ENCODE assay signal across 27 mouse cellular contexts in genomic region chr13:96748109-96748845, GRCm38 (mm10). TPM values are rescaled to one million over a fixed set of nuclear protein-coding genes. Genes with fewer than 3 reads are reported as not detected.
A peak's percentile ranks its signal among the peaks of the same experiment; 100 is the strongest.
DNase-seq lines count a peak whose midpoint lies in the region; ATAC-seq lines count a peak whose summit lies in the region.
"Had no signal": no experiment of that assay in that cellular context is flagged by ENCODE, and none has a peak within 500 bp of the region (broad histone marks: within the 10 kb centered on the region; RNA-seq: fewer than 3 reads in every experiment).

TSS of gene Ankrd31 (plus strand) at chr13:96748272.

- no peaks in the 10 kb centered on the region for H3K9me3 ChIP-seq in liver, embryonic 13.5 days (replicated peaks)
- no peaks in the 10 kb centered on the region for H3K9me3 ChIP-seq in liver, embryonic 11.5 days (ENCODE audit: control insufficient read depth, low read length)
- H3K9me3 ChIP-seq: embryonic facial prominence, embryonic 15.5 days; forebrain, embryonic 15.5 days; heart, embryonic 10.5 days; hindbrain, embryonic 13.5 days had no signal

- H3K9ac ChIP-seq in liver, embryonic 13.5 days = no peak within 1 kb of the TSS
- H3K9ac ChIP-seq in liver, embryonic 11.5 days (ENCODE audit: low read depth, low read length) = no peak within 1 kb of the TSS
- H3K9ac ChIP-seq: embryonic facial prominence, embryonic 15.5 days; forebrain, embryonic 15.5 days; hindbrain, embryonic 13.5 days had no signal

- 0 out of 2 replicates have a peak, but pooled peaks have one; percentile 18 for ATAC-seq in liver, embryonic 13.5 days (ENCODE audit: low read depth)
- no peak for ATAC-seq in liver, embryonic 11.5 days (replicated peaks; ENCODE audit: low FRiP score)
- ATAC-seq: forebrain, embryonic 15.5 days; Patski had no signal

- H3K4me2 ChIP-seq in liver, embryonic 13.5 days = no peak within 1 kb of the TSS
- no peak within 1 kb of the TSS for H3K4me2 ChIP-seq in liver, embryonic 11.5 days
- H3K4me2 ChIP-seq: embryonic facial prominence, embryonic 15.5 days; forebrain, embryonic 15.5 days; hindbrain, embryonic 13.5 days had no signal

- no peak within 1 kb of the TSS for H3K4me3 ChIP-seq in liver, embryonic 13.5 days (replicated peaks)
- H3K4me3 ChIP-seq in liver, embryonic 11.5 days (ENCODE audit: low read depth, low read length) = no peak within 1 kb of the TSS
- H3K4me3 ChIP-seq: embryonic facial prominence, embryonic 15.5 days; erythroblast, embryonic 14.5 days; forebrain, embryonic 15.5 days; heart, embryonic 10.5 days; hindbrain, embryonic 13.5 days had no signal

- intact Hi-C loops in left cerebral cortex, postnatal 4 days (cut with DNase I) = no loop called here

- H3K36me3 ChIP-seq in liver, embryonic 13.5 days = no peaks in the 10 kb centered on the region
- no peaks in the 10 kb centered on the region for H3K36me3 ChIP-seq in liver, embryonic 11.5 days (ENCODE audit: control insufficient read depth, insufficient read depth, low read length)
- H3K36me3 ChIP-seq: embryonic facial prominence, embryonic 15.5 days; forebrain, embryonic 15.5 days; heart, embryonic 10.5 days; hindbrain, embryonic 13.5 days had no signal

- H3K4me1 ChIP-seq in liver, embryonic 13.5 days (replicated peaks) = no peaks in the 10 kb centered on the region
- no peaks in the 10 kb centered on the region for H3K4me1 ChIP-seq in liver, embryonic 11.5 days (replicated peaks; ENCODE audit: control insufficient read depth, insufficient read depth, low read length)
- H3K4me1 ChIP-seq: embryonic facial prominence, embryonic 15.5 days; forebrain, embryonic 15.5 days; heart, embryonic 10.5 days had no signal

- no peaks in the 10 kb centered on the region for H3K27me3 ChIP-seq in liver, embryonic 13.5 days
- H3K27me3 ChIP-seq in liver, embryonic 11.5 days (replicated peaks; ENCODE audit: control insufficient read depth, insufficient read depth, low read length) = no peaks in the 10 kb centered on the region
- H3K27me3 ChIP-seq: CH12.LX; embryonic facial prominence, embryonic 15.5 days; forebrain, embryonic 15.5 days; hindbrain, embryonic 13.5 days had no signal

- WGBS in liver, embryonic 13.5 days (ENCODE audit: insufficient replicate concordance) = 77% methylated on average over 42 of the region's 42 CpGs
- 80% methylated on average over 41 of the region's 42 CpGs for WGBS in liver, embryonic 11.5 days

- H3K27ac ChIP-seq in liver, embryonic 13.5 days = no peak within 1 kb of the TSS
- no peak within 1 kb of the TSS for H3K27ac ChIP-seq in liver, embryonic 11.5 days (ENCODE audit: low read depth, low read length)
- H3K27ac ChIP-seq: embryonic facial prominence, embryonic 15.5 days; forebrain, embryonic 15.5 days; heart, embryonic 10.5 days; hindbrain, embryonic 13.5 days had no signal

- DNase-seq in liver, embryonic 13.5 days = no peak
- DNase-seq in liver, embryonic 11.5 days (ENCODE audit: low spot score) = no peak
- peak; percentile 63 for DNase-seq in R1 (ENCODE audit: low read depth, low spot score)
- peak; percentile 66 for DNase-seq in testis, postnatal 10 days (ENCODE audit: low spot score)
- DNase-seq in left cerebral cortex, postnatal 4 days = no peak
- no peak for DNase-seq in layer of hippocampus, adult 9-11 months
- DNase-seq: adrenal gland, postnatal 10 days; cerebellum, adult 11 months; cerebellum, adult 8-10 months; cerebellum, postnatal 14 days; embryo, embryonic 11 days; gastrocnemius, postnatal 36 days; heart, adult 18-20 months; heart, postnatal 10 days had no signal

RNA-seq across cellular contexts. Expression of gene Ankrd31, which starts in this region (rescaled TPM):
- 0.12 TPM in 1 of 2 replicates, not detected in the other for polyA plus RNA-seq in liver, embryonic 13.5 days (2015; fragmentation: Nextera tagmentation; extraction: Ambion mirVana)
- not detected in 2 replicates for polyA plus RNA-seq in liver, embryonic 11.5 days (2014; fragmentation: Nextera tagmentation; extraction: Ambion mirVana)
- total RNA-seq in left cerebral cortex, postnatal 4 days (2021) = under 1 TPM; 0.24 to 0.46 TPM
- total RNA-seq: adrenal gland, postnatal 10 days; CH12.LX; common myeloid progenitor, adult 5-6 weeks; gastrocnemius, adult 8-10 months; gastrocnemius, postnatal 36 days; heart, adult 18-20 months; heart, postnatal 10 days; hematopoietic stem cell, adult 5-6 weeks had no signal
- polyA plus RNA-seq: embryonic facial prominence, embryonic 11.5 days; embryonic facial prominence, embryonic 15.5 days; forebrain, embryonic 11.5 days; forebrain, embryonic 15.5 days; heart, embryonic 10.5 days; heart, embryonic 14.5 days; hindbrain, embryonic 13.5 days; Patski had no signal

Comparison
In these comparisons a context has a peak if more than half of its experiments do, and no peak if none do; other contexts are left out.
1. Peak in ATAC-seq in liver, embryonic 13.5 days; RNA of the gene not detected or under 1 TPM.
2. DNase-seq: peak in R1 (single experiment) and testis, postnatal 10 days (single experiment); none in liver, embryonic 13.5 days (single experiment), liver, embryonic 11.5 days (single experiment), left cerebral cortex, postnatal 4 days (single experiment) and layer of hippocampus, adult 9-11 months (single experiment).